In genomic region chr15:101390203-101390602, GRCm38 (mm10) we compare ENCODE assay signal across 23 mouse cellular contexts. TPM values are rescaled to one million over a fixed set of nuclear protein-coding genes. Genes with fewer than 3 reads are reported as not detected.
A peak's percentile ranks its signal among the peaks of the same experiment; 100 is the strongest.
DNase-seq lines count a peak whose midpoint lies in the region; ATAC-seq and TF ChIP-seq lines count a peak whose summit lies in the region.
"Had no signal": no experiment of that assay in that cellular context is flagged by ENCODE, and none has a peak within 500 bp of the region (broad histone marks: within the 10 kb centered on the region; RNA-seq: fewer than 3 reads in every experiment).

No protein-coding gene starts in this region.

- H3K4me2 ChIP-seq in stomach, embryonic 16.5 days (ENCODE audit: low read depth, low read length) = no peak overlapping the region
- no peak overlapping the region for H3K4me2 ChIP-seq in stomach, postnatal 0 days (replicated peaks; ENCODE audit: low read depth)
- H3K4me2 ChIP-seq: embryonic facial prominence, embryonic 12.5 days; forebrain, embryonic 13.5 days; forebrain, embryonic 15.5 days had no signal

- H3K27ac ChIP-seq in stomach, embryonic 16.5 days (ENCODE audit: low read length) = peak overlapping the region; percentile 62; the same call in 1 of the 2 replicates
- H3K27ac ChIP-seq in stomach, postnatal 0 days (replicated peaks) = peak overlapping the region; percentile 61
- H3K27ac ChIP-seq: embryonic facial prominence, embryonic 10.5 days; embryonic facial prominence, embryonic 12.5 days; forebrain, embryonic 13.5 days; forebrain, embryonic 15.5 days had no signal

- H3K9me3 ChIP-seq in stomach, embryonic 16.5 days (replicated peaks; ENCODE audit: control insufficient read depth, low read length) = no peaks in the 10 kb centered on the region
- H3K9me3 ChIP-seq in stomach, postnatal 0 days (ENCODE audit: control insufficient read depth, low read length) = no peaks in the 10 kb centered on the region
- H3K9me3 ChIP-seq: embryonic facial prominence, embryonic 10.5 days; embryonic facial prominence, embryonic 12.5 days; forebrain, embryonic 13.5 days; forebrain, embryonic 15.5 days had no signal

- no peak for TF ChIP-seq EP300 in stomach, postnatal 0 days (optimal IDR thresholded peaks at IDR 0.05)

- no peaks in the 10 kb centered on the region for H3K27me3 ChIP-seq in stomach, embryonic 16.5 days (ENCODE audit: control insufficient read depth, insufficient read depth, low read length)
- no peaks in the 10 kb centered on the region for H3K27me3 ChIP-seq in stomach, postnatal 0 days (ENCODE audit: control insufficient read depth, insufficient read depth, low read length)
- H3K27me3 ChIP-seq: embryonic facial prominence, embryonic 12.5 days; forebrain, embryonic 13.5 days; forebrain, embryonic 15.5 days had no signal

- peaks cover 15% of the 10 kb centered on the region; the same call in 1 of the 2 replicates for H3K4me1 ChIP-seq in stomach, embryonic 16.5 days (ENCODE audit: control insufficient read depth, insufficient read depth, low read length)
- no peaks in the 10 kb centered on the region for H3K4me1 ChIP-seq in stomach, postnatal 0 days (replicated peaks; ENCODE audit: control insufficient read depth, insufficient read depth)
- H3K4me1 ChIP-seq: embryonic facial prominence, embryonic 12.5 days; forebrain, embryonic 13.5 days had no signal

- WGBS in stomach, embryonic 16.5 days = 65% methylated on average over 5 of the region's 5 CpGs
- WGBS in stomach, postnatal 0 days = 71% methylated on average over 5 of the region's 5 CpGs

- no peak for TF ChIP-seq CTCF in stomach, postnatal 0 days (IDR thresholded peaks at IDR 0.05; ENCODE audit: low read depth)

- H3K9ac ChIP-seq in stomach, embryonic 16.5 days (ENCODE audit: low read length) = no peak overlapping the region
- H3K9ac ChIP-seq in stomach, postnatal 0 days (ENCODE audit: low read length) = no peak overlapping the region
- H3K9ac ChIP-seq: embryonic facial prominence, embryonic 12.5 days; forebrain, embryonic 13.5 days; forebrain, embryonic 15.5 days; forebrain, postnatal 0 days had no signal

- no peak overlapping the region for H3K4me3 ChIP-seq in stomach, embryonic 16.5 days (replicated peaks; ENCODE audit: low read length)
- no peak overlapping the region for H3K4me3 ChIP-seq in stomach, postnatal 0 days (ENCODE audit: low read depth, low read length)
- H3K4me3 ChIP-seq: embryonic facial prominence, embryonic 10.5 days; embryonic facial prominence, embryonic 12.5 days; forebrain, embryonic 13.5 days; forebrain, embryonic 15.5 days had no signal

- ATAC-seq in stomach, embryonic 16.5 days (ENCODE audit: insufficient read depth, low FRiP score) = no peak
- ATAC-seq in stomach, postnatal 0 days (ENCODE audit: low FRiP score, low TSS enrichment) = no peak
- ATAC-seq: forebrain, embryonic 13.5 days; forebrain, embryonic 15.5 days; forebrain, postnatal 0 days had no signal

- no peaks in the 10 kb centered on the region for H3K36me3 ChIP-seq in stomach, embryonic 16.5 days (ENCODE audit: control insufficient read depth, insufficient read depth, low read length)
- no peaks in the 10 kb centered on the region for H3K36me3 ChIP-seq in stomach, postnatal 0 days (ENCODE audit: control insufficient read depth, insufficient read depth, low read length)
- H3K36me3 ChIP-seq: embryonic facial prominence, embryonic 10.5 days; embryonic facial prominence, embryonic 12.5 days; forebrain, embryonic 15.5 days had no signal

- DNase-seq in urinary bladder, postnatal 25 days (ENCODE audit: low spot score) = peak; percentile 56
- no peak for DNase-seq in urinary bladder, postnatal 10 days (ENCODE audit: low spot score)
- no peak for DNase-seq in stomach, postnatal 0 days (ENCODE audit: low spot score)
- no peak for DNase-seq in cerebellum, adult 9-10 months
- DNase-seq: adrenal gland, adult 2 months; adrenal gland, postnatal 10 days; adrenal gland, postnatal 25 days; cerebellum, adult 11 months; cerebellum, adult 18-20 months; cerebellum, adult 8-10 months; cerebellum, postnatal 10 days; cerebellum, postnatal 25 days; forebrain, postnatal 0 days had no signal

RNA-seq across cellular contexts. Expression of gene Krt80, which starts 20.2 kb away (rescaled TPM):
- 37.4 and 64.5 TPM in 2 replicates for polyA plus RNA-seq in stomach, embryonic 16.5 days (2015; fragmentation: Nextera tagmentation; extraction: Ambion mirVana)
- polyA plus RNA-seq in stomach, postnatal 0 days (2015; fragmentation: Nextera tagmentation; extraction: Ambion mirVana) = 63.0 and 75.8 TPM in 2 replicates
- polyA plus RNA-seq: forebrain, embryonic 11.5 days had no signal

RNA-seq across cellular contexts. Expression of gene Krt7, which starts 20.6 kb away (rescaled TPM):
- 378 and 523 TPM in 2 replicates for polyA plus RNA-seq in stomach, embryonic 16.5 days (2015; fragmentation: Nextera tagmentation; extraction: Ambion mirVana)
- 191 and 207 TPM in 2 replicates for polyA plus RNA-seq in stomach, postnatal 0 days (2015; fragmentation: Nextera tagmentation; extraction: Ambion mirVana)

RNA-seq across cellular contexts. Expression of gene Krt87, which starts 48.4 kb away (rescaled TPM):
- 0.19 and 0.26 TPM in 2 replicates for polyA plus RNA-seq in stomach, embryonic 16.5 days (2015; fragmentation: Nextera tagmentation; extraction: Ambion mirVana)
- polyA plus RNA-seq in stomach, postnatal 0 days (2015; fragmentation: Nextera tagmentation; extraction: Ambion mirVana) = 0.23 and 0.24 TPM in 2 replicates
- polyA plus RNA-seq: adrenal gland, adult 2 months; C2C12; cortical plate, adult 2 months; forebrain, embryonic 11.5 days; forebrain, embryonic 13.5 days had no signal

RNA-seq across cellular contexts. Expression of gene Krt88, which starts 57.3 kb away (rescaled TPM):
- 0.15 TPM in 1 of 2 replicates, not detected in the other for polyA plus RNA-seq in stomach, embryonic 16.5 days (2015; fragmentation: Nextera tagmentation; extraction: Ambion mirVana)
- 0.15 TPM in 1 of 2 replicates, not detected in the other for polyA plus RNA-seq in stomach, postnatal 0 days (2015; fragmentation: Nextera tagmentation; extraction: Ambion mirVana)
- polyA plus RNA-seq: adrenal gland, adult 2 months; brain, embryonic 14.5 days; C2C12; embryonic facial prominence, embryonic 10.5 days; embryonic facial prominence, embryonic 12.5 days; embryonic facial prominence, embryonic 14.5 days; forebrain, embryonic 11.5 days; forebrain, embryonic 13.5 days; forebrain, embryonic 15.5 days; forebrain, postnatal 0 days had no signal
